Mouse (Mus musculus) lung, postnatal 10 days (tissue): ENCODE measurements around the gene Bfar.
"Not testable (repeated sequence)": the region's sequence is repeated elsewhere in the genome, so short reads cannot be mapped to it uniquely, and the experiment has no call there.

Source experiments
- DNase-seq: peaks from one replicate; pipeline ENCODE4 v3.0.0; 2021

The Bfar gene

DNA sequence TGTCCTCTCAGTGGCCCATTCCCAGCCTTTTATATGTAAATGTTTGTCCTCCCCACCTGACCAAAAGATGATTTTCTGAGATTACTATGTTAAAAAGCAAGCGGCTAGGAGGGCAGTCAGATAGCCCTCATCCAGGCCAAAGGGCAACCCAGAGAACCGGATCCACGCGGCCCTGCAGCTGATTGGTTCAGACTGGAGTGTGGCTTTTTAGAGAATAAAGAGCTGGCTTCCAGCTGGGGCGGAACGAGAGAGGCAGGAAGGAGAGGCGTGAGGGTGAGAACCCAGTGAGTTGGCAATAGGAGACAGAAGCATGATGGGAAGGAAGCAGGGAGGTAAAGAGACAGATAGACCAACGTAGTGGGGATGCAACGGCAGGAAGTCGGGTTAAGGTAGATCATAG lies 51.3 kb downstream of the Bfar start:
- peak; percentile 15 for DNase-seq

DNA sequence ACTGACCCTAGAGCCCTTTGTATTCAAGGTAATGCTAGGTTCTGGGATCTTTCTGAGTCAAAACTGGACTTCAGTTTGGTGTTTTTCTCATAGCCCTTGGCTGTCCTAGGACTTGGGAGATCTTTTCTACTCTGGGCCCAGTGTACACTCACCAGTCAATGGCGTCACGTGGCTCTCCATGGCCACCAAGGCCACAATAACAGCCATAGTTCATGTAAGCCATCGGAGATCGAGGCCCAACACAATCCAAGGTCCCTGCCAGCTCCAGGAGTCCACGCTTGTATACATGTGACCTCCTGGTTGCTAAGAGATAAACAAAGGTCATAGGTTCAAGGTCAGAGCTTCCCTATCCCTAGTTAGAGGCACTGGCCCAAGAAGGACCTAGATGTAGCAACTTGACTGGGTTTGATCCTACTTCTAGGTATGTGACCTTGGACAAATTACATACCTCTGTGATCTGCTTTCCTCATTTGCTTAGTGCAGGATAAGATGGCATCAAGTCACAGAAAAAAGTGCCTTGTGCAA lies 56.2 kb downstream of the Bfar start:
- DNase-seq = no peak

- no peak for DNase-seq
These were observed 57.8 kb downstream of the Bfar start for GRCm38 (mm10) chr16:13729428-13729827.

DNA sequence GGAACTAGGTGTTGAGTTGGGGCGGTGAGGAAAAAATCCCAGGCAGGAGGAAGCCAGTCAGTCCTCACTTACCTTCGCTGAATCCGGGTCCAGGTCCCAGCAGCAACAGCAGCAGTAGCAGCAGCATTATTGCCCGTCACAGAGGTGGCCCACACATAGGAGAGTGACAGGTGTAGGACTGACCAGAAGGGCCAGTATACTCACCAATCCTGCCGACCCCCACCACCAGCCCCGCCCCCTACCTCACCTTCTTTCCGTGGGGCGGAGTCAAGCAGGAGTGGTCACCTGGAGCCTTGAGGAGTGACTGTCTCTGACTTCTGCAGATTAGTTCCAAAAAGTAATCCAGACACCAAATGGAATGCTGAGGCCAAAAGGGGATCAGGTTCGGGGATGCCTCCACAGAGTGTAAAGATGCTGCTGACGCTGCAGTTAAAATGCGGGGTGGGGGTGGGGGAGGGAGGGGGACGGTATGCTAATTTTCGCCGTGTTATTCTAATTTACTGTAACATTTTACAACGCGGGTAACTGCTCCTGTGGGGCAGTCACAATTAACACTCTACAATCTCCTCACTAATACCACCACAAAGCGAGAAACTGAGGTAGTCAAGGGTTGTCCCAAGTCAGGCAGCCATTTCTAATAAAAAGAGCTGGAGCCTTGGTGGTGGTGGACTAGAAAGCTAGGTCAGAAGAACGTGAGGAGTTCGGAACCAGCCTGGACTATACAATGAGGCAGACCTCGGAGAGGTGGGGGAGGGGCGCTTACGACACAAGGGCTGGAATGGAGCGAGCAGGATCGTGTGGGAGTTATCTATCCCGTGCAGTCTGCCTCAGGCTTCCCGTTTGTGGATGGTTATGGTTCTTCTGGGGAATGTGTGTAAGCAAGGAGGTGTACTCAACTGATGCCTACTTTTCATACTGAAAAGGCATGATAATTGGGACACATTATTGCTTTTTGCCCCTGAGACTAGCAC lies 58.9 kb downstream of the Bfar start, which contains the start of gene Pla2g10:
Gene Pla2g10, minus strand, starts transcription at position 699 of the 971 bp plus-strand sequence.
- DNase-seq = no peak

- DNase-seq = no peak
These were observed 61.1 kb downstream of the Bfar start for GRCm38 (mm10) chr16:13732786-13733185.

- DNase-seq = peak; percentile 84
These were observed 62.0 kb downstream of the Bfar start for GRCm38 (mm10) chr16:13733518-13734137.

DNA sequence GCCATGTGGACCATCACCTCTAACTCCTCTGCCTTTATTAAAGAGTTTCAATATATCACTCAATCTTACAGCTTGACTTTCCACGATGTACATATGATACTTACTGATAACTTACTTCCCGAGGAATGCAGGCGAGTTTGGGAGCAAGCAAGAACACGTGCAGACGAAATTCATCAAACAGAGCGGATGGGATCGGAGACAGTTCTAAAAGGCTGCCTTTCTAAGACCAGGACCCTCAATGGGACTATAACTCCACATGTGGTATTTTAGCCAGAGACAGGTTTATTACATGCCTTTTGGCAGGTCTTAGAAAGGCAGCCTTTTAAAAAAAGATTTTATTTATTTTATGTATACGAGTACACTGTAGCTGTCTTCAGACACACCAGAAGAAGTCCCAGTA lies 64.3 kb downstream of the Bfar start:
- DNase-seq = no peak

- DNase-seq = not testable (repeated sequence)
These were observed 67.4 kb downstream of the Bfar start for GRCm38 (mm10) chr16:13739044-13739443.

DNA sequence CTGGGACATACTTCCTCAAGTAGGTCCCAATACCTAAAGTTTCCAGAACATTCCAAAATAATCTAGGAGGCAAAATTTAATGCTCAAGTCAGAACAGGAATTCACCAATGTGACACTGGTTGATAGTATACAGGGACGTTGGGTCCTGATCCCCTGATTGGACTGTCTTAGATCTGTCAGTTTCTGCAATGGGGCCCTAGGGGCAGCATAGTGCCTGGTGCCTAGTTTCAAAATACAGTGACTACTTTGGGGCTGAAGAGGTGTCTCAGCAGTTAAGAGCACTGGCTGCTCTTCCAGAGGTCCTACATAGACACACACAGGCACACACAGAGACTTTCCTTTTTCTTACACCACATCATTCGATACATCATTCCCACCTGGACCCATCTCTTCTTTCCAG lies 69.2 kb downstream of the Bfar start:
- no peak for DNase-seq

DNA sequence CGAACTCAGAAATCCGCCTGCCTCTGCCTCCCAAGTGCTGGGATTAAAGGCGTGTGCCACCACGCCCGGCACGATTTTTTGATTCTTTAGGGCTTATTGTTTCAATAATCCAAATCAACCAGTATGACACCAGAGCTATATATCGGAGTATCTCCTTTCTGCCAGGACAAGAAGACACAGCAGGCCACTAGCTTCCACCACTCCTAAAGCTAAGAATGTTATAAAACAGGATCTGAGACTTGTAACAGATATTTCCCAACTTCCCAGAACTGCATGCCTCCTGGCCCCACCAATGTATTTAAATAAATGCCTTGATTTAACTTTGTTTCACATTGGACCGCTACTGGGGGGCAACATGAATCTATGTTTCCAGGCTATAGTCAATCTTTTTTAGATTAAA lies 76.0 kb downstream of the Bfar start:
- DNase-seq = no peak

DNA sequence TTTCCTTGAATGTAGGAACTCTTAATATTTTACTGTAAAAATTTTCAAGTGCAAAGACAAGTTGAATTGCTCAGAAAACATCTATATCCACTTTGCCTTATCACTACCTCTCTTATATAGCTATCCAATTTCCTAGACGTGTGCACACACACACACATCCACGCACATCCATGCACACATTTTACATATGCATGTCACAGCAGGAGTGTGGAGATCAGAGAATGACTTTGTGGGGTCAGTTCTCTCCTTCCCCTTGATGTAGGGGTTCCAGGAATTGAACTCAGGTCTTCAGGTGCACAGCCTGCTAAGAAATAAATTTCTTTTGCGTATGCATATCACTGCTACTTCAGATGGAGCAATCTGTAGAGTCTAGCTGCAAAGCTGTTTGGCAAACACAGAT lies 76.5 kb downstream of the Bfar start:
- no peak for DNase-seq

DNA sequence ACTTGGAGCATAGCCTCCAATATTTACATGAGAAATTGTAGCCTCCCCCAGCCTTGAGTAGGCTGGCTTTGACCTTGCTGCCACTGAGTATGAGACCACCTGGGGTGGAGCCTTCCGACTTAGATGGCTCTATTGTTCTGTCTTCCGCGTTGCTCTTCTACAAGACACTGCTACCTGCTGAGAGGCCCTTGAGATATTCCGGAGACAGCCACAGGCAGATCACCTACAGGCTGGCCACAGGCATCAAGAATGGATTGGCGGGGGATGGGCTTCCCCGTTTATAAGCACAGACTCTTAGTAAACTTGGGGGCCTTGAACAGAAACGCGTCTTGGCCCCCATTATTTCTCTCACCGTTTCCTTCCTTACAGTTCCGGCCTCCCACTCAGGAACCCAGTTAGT lies 77.2 kb downstream of the Bfar start:
- DNase-seq = not testable (repeated sequence)

GRCm38 (mm10) chr16:13749306-13749705 lies 77.6 kb downstream of the Bfar start:
- DNase-seq = no peak

DNA sequence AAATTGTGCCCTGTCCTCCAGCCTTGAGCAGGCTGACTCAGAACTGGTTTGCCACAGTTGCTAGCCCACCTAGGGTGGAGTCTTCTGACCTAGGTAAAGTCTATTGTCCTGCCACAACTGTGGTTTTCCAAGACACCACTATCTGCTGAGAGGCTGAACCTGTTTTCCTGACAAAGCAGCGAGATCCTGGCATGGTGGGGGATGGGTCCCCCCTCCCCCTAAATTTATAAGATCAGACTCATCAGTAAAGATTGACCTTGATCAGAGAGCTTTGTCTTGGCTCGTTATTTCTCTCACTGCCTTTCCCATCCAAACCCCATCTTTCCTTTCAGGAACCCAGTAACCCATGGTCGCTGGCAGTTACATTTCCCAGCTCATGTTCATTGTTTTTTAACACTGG lies 78.3 kb downstream of the Bfar start:
- no peak for DNase-seq

GRCm38 (mm10) chr16:13750626-13751025 lies 79.0 kb downstream of the Bfar start:
- DNase-seq = no peak
